Mouse (Mus musculus) left cerebral cortex, adult 11 months (tissue): ENCODE results near the gene Camkmt.

Experiments used
- DNase-seq: peaks from one replicate; pipeline ENCODE4 v3.0.0; 2022; ENCODE audit warnings: low spot score

Gene Camkmt

GRCm38 (mm10) chr17:85495012-85495754, 404.8 kb downstream of the Camkmt start:
- DNase-seq: no peak

DNA sequence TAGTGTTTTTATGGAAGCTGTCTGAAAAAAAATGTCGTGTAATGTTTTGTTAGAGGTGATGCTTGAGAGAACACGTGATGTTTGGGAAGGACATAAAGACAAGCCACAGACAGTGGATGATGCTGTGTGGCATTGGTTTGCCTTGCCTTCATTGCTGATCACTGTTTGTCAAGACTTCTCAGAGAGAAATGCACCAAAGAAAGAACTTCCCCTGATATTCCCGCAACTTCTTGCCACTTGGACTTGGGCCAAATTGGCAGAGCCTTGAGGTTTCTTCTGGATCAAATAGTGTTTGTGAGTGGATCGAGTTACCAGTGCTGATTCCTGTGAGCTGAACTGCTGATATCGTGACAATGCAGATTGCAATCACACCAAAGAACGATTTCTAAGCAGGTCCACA, 405.5 kb downstream of the Camkmt start:
- DNase-seq: no peak

DNA sequence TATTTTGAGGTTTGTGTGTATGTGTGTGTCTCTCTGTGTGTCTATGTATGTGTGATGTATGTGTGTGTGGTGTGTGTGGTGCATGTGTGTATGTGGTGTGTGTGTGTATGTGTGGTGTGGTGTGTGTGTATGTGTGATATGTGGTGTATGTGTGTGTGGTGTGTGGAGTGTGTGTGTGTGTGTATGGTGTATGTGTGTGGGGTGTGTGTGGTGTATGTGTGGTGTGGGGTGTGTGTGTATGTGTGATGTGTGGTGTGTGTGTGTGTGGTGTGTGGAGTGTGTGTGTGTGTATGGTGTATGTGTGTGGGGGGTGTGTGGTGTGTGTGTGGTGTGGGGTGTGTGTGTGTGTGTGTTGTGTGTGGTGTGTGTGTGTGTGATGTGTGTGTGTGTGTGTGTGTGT, 414.5 kb downstream of the Camkmt start:
- no peak for DNase-seq

DNA sequence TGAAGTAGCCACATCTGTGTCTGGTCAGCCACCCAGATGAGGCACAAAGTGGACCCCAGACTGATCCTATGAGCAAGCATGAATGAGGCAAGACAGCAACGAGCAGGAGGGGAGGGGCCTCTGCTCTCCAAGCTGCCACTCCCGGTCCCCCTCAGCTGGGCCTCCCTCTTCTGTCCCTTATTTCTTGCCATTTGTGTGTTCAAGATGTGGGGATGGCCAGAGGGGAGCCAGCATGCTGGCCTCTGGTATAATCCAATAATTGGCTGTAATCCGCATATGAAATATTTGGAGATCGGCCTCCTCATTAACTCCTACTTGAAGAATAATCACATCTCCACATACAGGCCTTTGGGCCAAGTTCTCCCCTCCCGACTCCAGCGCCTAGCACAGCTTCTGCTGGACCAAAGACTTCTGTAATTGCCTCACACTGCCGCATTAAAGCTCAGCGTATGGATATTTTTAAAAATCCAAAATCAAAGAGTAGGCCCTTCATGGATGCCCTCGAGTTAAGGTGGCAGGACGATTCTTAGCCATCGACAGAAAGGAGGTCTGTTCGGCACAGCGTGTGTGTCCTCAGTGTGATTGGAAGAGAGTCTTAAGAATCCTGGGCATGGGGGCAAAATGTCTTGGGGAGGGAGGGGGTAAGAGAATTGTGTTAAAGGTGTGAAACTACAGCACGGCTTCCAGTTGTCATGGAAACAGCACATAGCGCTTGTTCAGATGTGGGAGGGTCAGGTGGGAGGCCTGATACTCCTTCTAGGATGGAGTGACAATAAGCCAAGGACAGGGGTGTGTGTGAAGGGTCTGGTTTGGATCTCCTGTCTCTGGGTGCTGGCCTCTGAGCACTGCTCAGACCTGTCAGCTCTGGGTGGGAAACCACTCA, 416.1 kb downstream of the Camkmt start:
- no peak for DNase-seq

GRCm38 (mm10) chr17:85507089-85507460, 416.7 kb downstream of the Camkmt start:
- no peak for DNase-seq
